Mouse (Mus musculus): ENCODE measurements around the gene Rasa1.

- TF ChIP-seq MYOD1 (IDR thresholded peaks at IDR 0.05; ENCODE audit: control insufficient read depth in 1 of 3, insufficient read length in 2 of 3, low read depth in 2 of 3): no peak
- peak; percentile 24 for TF ChIP-seq POLR2A (IDR thresholded peaks at IDR 0.05; ENCODE audit: insufficient read length, low read depth)
- TF ChIP-seq TCF12 (IDR thresholded peaks at IDR 0.05; ENCODE audit: insufficient read depth, poor library complexity, severe bottlenecking): no peak
- TF ChIP-seq E2F4 (IDR thresholded peaks at IDR 0.05; ENCODE audit: insufficient read depth): no peak
- TF ChIP-seq MYOG (IDR thresholded peaks at IDR 0.05; ENCODE audit: control insufficient read depth in 1 of 3, insufficient read depth in 1 of 3, insufficient read length in 2 of 3, low read depth in 2 of 3): no peak
- TF ChIP-seq MAX (IDR thresholded peaks at IDR 0.05; ENCODE audit: low read depth): no peak
- TF ChIP-seq REST (IDR thresholded peaks at IDR 0.05; ENCODE audit: insufficient read depth, insufficient read length): no peak
- no peak for TF ChIP-seq CEBPB (IDR thresholded peaks at IDR 0.05; ENCODE audit: insufficient read depth, poor library complexity, severe bottlenecking)
Observed at GRCm38 (mm10) chr13:85288574-85288842, 422 bp downstream of the Rasa1 start.

Data from myocyte (in vitro differentiated cells).